Mouse (Mus musculus) thymus, adult 18-20 months (tissue): ENCODE results near the gene Serpina11.
"Not testable (repeated sequence)": the region's sequence is repeated elsewhere in the genome, so short reads cannot be mapped to it uniquely, and the experiment has no call there.

Experiments used
- DNase-seq, 2 experiments: peaks; one replicate each; pipeline ENCODE4 v3.0.0; 2022; ENCODE audit warnings: mixed read lengths in 2 of 2

The Serpina11 gene

GRCm38 (mm10) chr12:103969577-103970116, 20.1 kb downstream of the Serpina11 start:
- no peak for DNase-seq

GRCm38 (mm10) chr12:103966761-103967160, 23.0 kb downstream of the Serpina11 start:
- DNase-seq, result no peak

- no peak for DNase-seq
Observed at GRCm38 (mm10) chr12:103963288-103963687, 26.5 kb downstream of the Serpina11 start.

- no peak for DNase-seq
Observed at GRCm38 (mm10) chr12:103962860-103963259, 26.9 kb downstream of the Serpina11 start.

GRCm38 (mm10) chr12:103962337-103962736, 27.4 kb downstream of the Serpina11 start:
- DNase-seq, result no peak

GRCm38 (mm10) chr12:103961716-103962115, 28.0 kb downstream of the Serpina11 start:
- DNase-seq, result no peak

- no peak for DNase-seq
Observed at GRCm38 (mm10) chr12:103958798-103959197, 31.0 kb downstream of the Serpina11 start, which contains the start of gene Serpina1e. Gene Serpina1e (minus strand): TSS chr12:103958975.

- not testable (repeated sequence) for DNase-seq
Observed at GRCm38 (mm10) chr12:103956555-103956954, 33.2 kb downstream of the Serpina11 start.

- not testable (repeated sequence) for DNase-seq
Observed at GRCm38 (mm10) chr12:103952972-103953371, 36.8 kb downstream of the Serpina11 start.

- DNase-seq, result no peak
Observed at GRCm38 (mm10) chr12:103946243-103946642, 43.5 kb downstream of the Serpina11 start.
